In the genomic region with DNA sequence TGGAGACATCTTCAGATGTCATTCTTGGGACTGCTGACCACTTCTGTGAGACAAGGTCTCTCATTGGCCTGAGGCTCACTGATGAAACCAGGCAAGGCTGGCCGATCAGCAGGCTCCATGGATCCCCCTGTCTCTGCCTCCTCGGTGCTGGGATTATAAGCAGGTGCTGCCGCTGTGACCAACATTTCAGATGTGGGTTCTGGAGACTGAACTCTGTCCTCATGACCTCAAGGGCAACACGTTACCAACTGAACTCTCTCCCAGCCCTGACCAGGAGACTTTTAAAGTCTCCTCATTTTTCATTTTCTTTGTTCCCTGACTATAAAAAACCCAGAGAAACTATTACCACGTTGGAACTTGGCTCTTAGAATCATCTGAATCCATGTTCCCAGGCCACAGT, we compare ENCODE assay signal across 19 mouse cellular contexts.
"Had no signal": no experiment of that assay in that cellular context is flagged by ENCODE, and none has a peak within 500 bp of the region (broad histone marks: within the 10 kb centered on the region; RNA-seq: fewer than 3 reads in every experiment).

No protein-coding gene starts in this region.

- H3K36me3 ChIP-seq: hindbrain, embryonic 15.5 days; limb, embryonic 10.5 days; limb, embryonic 13.5 days; midbrain, embryonic 12.5 days; midbrain, embryonic 15.5 days; neural tube, embryonic 12.5 days; neural tube, embryonic 15.5 days had no signal

- H3K4me1 ChIP-seq: hindbrain, embryonic 15.5 days; midbrain, embryonic 12.5 days; midbrain, embryonic 15.5 days; neural tube, embryonic 12.5 days; neural tube, embryonic 15.5 days had no signal

- DNase-seq: layer of hippocampus, adult 9-11 months; liver, postnatal 0 days; right cerebral cortex, adult 18-20 months; right cerebral cortex, postnatal 14 days; right cerebral cortex, postnatal 4 days; thymus, postnatal 25 days had no signal

- H3K4me2 ChIP-seq: hindbrain, embryonic 15.5 days; limb, embryonic 13.5 days; liver, embryonic 11.5 days; lung, embryonic 14.5 days; midbrain, embryonic 12.5 days; midbrain, embryonic 15.5 days; neural tube, embryonic 12.5 days; neural tube, embryonic 15.5 days had no signal

- H3K9me3 ChIP-seq: hindbrain, embryonic 15.5 days; limb, embryonic 10.5 days; limb, embryonic 13.5 days; midbrain, embryonic 12.5 days; midbrain, embryonic 15.5 days; neural tube, embryonic 12.5 days; neural tube, embryonic 15.5 days had no signal

- H3K4me3 ChIP-seq: hindbrain, embryonic 15.5 days; limb, embryonic 10.5 days; limb, embryonic 13.5 days; midbrain, embryonic 12.5 days; midbrain, embryonic 15.5 days; neural tube, embryonic 12.5 days; neural tube, embryonic 15.5 days had no signal

- ATAC-seq: liver, postnatal 0 days; lung, postnatal 0 days; midbrain, embryonic 15.5 days had no signal

- H3K27me3 ChIP-seq: hindbrain, embryonic 15.5 days; limb, embryonic 13.5 days; midbrain, embryonic 15.5 days; neural tube, embryonic 12.5 days; neural tube, embryonic 15.5 days had no signal

- H3K9ac ChIP-seq: hindbrain, embryonic 15.5 days; limb, embryonic 13.5 days; liver, embryonic 14.5 days; liver, postnatal 0 days; lung, embryonic 14.5 days; midbrain, embryonic 12.5 days; midbrain, embryonic 15.5 days; neural tube, embryonic 12.5 days; neural tube, embryonic 15.5 days had no signal

- H3K27ac ChIP-seq: hindbrain, embryonic 15.5 days; limb, embryonic 10.5 days; limb, embryonic 13.5 days; liver, embryonic 14.5 days; macrophage; midbrain, embryonic 12.5 days; midbrain, embryonic 15.5 days; neural tube, embryonic 12.5 days; neural tube, embryonic 15.5 days; stomach, postnatal 0 days had no signal
